15 mouse cellular contexts compared by ENCODE assay signal in genomic region chr11:42822835-42823234, GRCm38 (mm10).
"Had no signal": no experiment of that assay in that cellular context is flagged by ENCODE, and none has a peak within 500 bp of the region (broad histone marks: within the 10 kb centered on the region; RNA-seq: fewer than 3 reads in every experiment).

No protein-coding gene starts in this region.

- DNase-seq: kidney, adult 11 months; kidney, adult 9 months; kidney, postnatal 36 days; lung, embryonic 14.5 days; lung, postnatal 10 days; lung, postnatal 4 days; midbrain, embryonic 14.5 days; spleen, adult 18-20 months had no signal

- H3K4me3 ChIP-seq: limb, embryonic 15.5 days; liver, embryonic 12.5 days; midbrain, embryonic 10.5 days; myocyte; neural tube, embryonic 15.5 days had no signal

- H3K27ac ChIP-seq: hindbrain, postnatal 0 days; kidney, postnatal 0 days; limb, embryonic 15.5 days; liver, embryonic 12.5 days; midbrain, embryonic 10.5 days; neural tube, embryonic 15.5 days had no signal
